Mouse (Mus musculus) CD8-positive naive resting alpha-beta T cell, adult 2 months (primary cell): Measurements from ENCODE around the gene Hnrnpu.
"Not testable (repeated sequence)": the region's sequence is repeated elsewhere in the genome, so short reads cannot be mapped to it uniquely, and the experiment has no call there.

Experiments used
- DNase-seq, 2 experiments: peaks; one replicate each; pipeline ENCODE4 v3.0.0; 2022; ENCODE audit warnings: low read depth in 2 of 2, low spot score in 2 of 2

Hnrnpu gene

DNA sequence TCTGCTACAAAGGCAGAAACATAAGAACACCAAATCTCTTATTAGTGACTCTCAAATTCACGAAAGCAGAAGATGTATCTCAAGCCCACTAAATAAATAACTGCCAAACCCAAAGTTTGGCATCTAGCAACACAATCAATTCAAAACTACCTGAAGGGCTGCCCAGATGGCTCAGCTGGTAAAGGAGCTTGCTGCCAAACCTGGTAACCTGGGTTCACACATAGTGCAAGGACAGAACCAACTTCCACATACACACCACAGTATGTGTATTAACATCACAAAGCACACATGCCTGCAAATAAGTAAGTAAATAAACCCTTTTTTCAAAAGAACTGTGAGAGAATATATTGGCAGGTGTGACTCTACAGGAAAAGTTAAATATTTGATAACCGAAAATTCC is 23.4 kb downstream of the Hnrnpu start:
- no peak for DNase-seq

DNA sequence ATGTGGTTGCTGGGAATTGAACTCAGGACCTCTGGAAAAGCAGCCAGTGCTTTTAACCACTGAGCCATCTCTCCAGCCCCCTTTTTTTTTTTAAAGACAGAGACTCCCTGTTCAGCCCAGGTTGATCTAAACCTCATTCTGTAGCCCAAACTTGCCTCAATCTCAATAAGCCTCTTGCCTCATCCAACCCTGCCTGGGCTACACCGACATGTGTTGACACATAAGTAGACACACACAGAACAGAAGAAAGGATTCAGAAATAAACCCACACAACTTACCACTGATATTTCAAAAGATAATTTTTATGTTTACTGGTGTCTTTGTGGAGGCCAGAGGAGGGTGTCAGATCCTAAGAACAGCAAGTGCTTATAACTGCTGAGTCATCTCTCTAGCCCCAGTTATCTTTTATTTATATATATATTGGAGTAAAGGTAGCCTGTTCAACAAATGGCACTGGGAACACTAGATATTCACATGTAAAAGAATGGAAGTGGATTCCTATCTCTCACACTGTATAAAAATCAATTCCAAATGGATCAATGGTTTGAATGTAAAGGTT is 24.5 kb downstream of the Hnrnpu start:
- DNase-seq, result no peak

DNA sequence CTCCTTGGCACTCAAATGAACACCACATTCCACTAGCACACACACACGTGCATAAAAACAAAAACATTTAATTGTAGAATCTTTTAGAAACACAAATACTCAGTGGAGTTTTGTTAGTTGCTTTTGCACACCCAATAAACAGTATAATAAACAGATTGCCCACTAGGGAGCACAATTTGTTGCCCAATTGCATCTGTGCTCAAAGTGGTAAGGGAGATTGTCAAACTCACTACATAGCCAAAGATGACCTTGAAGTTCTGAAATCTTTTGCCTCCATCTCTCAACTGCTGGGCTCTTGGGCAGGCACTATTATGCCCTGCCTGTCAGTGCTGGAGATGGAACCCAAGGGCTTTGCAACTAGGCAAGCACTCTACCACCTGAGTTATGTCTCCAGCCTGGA is 27.5 kb downstream of the Hnrnpu start:
- DNase-seq, result peak in 1 of 2 experiments; percentile 14

DNA sequence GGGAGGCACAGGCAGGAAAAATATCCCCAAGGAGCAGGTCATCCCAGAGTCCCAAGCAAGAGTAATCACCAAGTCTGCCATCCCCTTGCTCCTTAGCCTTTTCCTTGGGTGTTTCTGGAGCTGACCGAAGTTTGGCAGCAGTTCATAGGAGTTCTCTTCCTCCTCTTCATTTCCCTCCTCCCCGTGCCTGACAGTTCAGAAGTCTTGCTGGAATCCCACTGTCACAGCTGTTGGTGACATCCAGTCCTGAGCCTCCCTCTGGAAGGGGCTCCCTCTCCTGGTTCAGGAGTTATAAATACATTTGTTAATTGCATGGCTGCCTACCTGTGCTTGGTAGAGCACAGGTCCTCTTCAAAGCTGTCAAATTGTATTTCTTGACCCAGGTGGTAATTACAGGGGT is 28.1 kb downstream of the Hnrnpu start:
- DNase-seq, result no peak

DNA sequence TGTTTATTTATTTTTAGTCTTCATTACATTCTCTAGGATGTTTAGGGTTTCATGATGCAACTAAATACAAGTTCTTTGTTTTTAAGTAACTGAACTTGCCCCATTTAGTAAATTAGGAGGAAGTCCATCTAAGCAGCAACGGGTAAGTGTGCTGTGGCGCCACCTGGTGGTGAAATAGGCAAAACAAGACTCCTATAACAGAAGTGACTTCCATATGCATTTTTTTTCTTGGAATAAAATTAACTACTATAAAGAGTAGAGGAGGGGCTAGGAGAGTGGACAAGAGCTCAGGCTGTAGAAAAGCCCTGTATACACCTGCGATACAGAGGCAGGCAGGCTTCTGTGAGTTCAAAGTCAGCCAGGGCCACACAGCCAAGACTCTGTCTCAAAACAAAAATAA is 34.2 kb downstream of the Hnrnpu start:
- DNase-seq, result peak; percentile 63 to 69

DNA sequence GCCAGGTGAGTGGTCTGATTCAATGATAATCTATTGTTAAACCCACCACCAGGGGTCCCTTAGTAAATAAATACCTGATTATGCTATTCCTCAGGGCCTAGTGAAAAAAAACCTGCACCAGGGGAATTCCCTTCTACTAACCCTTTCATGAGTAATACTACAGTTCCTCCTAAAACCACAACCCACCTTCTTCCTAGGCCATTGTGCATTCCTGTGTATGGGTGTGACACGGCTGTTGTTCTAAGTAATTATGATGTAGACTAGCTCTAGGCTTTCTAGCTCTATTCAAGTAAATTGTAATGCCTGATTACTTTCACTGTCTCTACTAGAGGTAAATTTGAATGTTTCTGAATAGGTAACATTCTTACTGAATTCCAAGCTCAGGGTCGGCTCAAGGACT is 36.3 kb downstream of the Hnrnpu start:
- not testable (repeated sequence) for DNase-seq

DNA sequence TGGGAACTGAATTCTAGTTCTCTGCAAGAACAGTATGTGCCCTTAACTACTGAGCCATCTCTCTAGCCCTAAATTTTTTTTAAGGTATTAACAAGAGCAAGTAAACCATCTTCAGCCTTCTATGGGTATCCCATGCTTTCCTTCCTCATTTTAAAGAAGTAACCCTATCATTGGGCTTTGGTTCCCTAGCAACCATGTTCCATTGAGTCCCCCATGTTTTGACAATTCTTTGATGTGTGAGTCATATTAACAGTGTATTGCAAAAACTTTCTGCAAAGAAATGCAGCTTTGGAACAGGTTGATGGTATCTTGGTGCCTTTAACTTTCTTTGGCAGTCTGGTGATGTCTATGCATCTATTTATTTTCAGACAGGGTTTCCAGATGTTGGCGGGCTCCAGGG is 43.5 kb downstream of the Hnrnpu start:
- no peak for DNase-seq

DNA sequence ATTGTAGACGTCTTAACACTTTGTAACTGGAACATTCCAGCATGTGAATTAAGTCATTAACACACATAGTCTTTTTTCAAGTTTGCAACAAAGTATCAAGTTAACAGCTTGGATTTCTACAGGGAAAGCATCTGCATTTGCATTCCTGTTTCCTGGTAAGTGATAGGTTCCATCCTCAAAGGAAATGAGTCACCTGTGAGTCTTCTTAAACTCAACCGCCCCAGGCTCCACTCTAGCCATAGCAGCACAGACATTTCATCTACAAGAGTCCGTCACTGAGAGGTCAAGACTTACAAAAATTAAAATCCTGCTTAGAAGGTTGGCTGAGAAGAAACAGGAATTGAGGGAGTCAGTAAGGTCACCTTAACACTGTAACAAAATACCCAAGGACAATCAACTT is 45.9 kb downstream of the Hnrnpu start:
- DNase-seq, result no peak

DNA sequence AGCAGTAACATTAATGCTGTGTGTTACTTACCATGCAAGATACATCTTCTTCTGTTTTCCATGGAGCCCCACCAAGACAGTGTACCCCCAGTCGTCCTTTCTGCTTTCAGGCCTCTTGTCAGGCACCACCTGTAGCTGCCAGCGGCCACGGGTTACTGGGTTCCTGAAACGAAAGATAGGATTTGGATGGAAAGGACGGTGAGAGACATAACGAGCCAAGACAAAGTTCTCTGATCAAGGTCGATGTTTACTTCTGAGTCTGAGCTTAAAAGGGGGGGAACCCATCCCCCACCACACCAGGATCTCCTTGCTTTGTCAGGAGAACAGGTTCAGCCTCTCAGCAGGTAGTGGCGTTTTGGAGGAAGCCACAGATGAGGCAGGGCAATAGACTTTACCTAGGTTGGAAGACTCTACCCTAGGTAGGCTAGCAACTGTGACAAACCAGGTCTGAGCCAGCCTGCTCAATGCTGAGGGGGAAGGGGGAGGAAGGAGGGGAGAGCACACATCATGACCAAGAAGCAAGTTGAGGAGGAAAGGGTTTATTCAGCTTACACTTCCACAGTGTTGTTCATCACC is 49.9 kb downstream of the Hnrnpu start:
- no peak for DNase-seq

DNA sequence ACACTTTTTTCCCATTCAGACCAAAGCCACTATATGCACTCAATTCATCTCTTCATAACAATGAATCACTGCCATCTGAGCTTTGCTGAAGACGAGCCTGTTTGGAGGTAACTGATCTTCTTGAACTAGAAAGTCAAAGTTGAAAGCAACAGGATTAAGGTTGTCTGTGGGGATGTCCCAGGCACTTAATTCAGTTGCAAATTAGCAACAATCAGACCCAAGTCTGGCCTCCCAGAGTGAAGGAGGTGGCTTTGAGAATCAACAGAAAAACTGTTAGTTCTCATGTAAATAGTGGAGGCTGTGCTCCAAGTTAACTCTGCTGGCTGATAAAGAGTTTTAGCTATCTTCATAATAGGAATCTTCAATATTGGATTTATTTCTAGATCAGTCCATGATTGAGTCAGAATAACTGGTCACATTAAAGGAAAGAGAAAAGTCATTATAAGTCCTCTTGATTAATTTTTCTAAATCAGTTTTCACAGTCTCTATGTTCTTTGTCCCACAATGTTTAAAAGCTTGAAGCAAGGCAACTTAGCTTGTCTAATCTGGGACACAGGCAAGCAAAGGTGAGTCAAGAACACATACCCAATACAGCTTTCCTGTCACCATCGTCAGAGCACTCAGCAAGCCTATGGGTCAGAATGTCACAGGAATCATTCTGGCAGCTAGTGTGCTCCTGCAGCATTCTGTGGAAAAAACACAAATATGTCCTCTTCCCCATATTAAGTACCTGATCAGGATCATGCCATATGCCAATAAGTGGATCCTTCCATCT is 53.5 kb downstream of the Hnrnpu start:
- no peak for DNase-seq

DNA sequence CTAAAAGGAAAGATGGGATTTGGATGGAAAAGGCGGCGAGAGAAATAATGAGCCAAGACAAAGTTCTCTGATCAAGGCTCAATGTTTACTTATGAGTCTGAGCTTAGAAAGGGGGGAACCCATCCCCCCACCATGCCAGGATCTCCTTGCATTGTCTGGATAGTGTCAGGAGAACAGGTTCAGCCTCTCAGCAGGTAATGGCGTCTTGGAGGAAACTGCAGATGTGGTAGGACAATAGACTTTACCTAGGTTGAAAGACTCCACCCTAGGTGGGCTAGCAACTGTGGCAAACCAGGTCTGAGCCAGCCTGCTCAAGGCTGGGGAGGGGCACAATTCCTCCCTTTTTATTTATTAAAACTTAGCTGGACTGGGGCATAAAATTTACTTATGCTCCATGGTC is 54.3 kb downstream of the Hnrnpu start:
- DNase-seq, result not testable (repeated sequence)

DNA sequence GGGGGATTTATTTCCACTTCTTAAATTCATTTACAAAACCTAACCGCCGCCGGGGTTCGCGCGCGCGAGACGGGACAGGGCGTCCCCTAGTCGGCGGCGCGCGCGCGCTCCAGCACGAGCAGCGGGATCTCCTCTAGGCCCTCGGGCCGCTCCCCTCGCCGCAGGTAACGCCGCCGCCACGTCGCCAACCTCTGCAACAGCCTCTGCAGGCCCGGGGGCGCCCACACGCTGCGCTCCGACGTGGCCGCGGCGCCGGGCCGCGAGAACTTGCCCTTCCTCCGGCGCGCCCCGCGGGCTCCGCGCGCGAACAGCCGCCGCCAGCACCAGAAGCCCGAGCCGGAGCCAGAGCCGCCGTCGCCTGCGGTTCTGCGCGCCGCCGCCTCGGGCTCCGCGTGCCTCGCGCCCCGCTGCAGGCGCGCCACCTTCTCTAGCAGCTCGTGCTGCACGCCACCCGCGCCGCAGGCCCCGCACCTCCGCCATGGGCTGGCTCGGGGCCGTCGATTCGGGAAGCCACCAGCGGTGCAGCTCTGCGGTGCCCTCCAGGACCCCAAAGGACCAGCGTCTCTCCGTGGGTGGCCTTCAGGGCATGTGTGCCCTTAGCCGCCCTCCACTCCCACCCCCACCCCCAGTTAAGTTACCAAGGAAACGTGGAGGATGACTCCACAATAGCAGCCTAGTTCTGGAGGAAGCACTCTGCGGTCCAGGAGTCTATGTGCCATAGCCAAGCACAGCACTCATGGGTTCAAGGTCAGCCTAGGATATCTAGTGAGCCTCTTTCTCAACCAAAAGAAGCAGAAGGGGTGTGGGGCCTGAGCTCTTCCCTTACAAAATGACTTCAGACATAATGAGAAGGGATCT is 61.3 kb downstream of the Hnrnpu start:
- DNase-seq, result no peak

DNA sequence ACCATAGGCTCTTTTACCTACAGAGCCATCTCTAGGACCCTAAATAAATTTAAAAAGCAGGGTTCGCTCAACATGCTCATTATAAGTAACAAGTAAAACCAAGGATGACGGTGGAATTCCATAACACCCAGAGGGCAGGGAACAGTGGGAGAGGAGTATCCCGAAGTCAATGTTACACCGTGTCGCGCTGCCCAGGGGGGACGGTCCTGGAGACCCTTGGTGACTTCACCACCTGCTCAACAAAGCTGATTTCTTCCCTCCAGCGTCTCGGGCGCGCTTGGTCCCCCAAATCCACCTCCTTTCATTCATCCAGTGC is 61.9 kb downstream of the Hnrnpu start:
- DNase-seq, result no peak

DNA sequence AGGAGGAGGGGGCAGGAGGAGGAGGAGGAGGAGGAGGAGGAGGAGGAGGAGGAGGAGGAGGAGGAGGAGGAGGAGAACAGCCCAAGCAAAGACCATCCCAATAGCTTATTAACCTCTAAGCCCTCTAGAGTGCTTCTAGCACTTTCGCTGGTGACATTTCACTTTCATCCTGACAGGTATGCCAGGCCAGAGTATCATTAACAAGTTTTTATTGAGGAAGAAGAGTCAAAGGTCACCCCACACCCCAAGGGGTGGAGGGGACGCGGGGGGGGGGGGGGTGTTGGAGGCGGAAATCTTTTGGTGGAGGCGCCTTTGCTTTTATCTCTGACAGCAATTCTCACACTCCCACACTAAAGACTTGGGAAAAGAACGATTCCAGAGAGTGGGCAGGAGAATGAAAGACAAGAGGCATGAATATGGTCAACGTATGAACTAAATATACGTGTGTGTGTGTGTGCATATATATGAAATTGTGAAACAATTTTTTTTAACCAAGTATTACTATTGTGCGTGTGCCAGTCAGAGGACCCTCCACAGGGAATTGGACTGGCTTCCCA is 62.3 kb downstream of the Hnrnpu start:
- no peak for DNase-seq
